Mouse (Mus musculus) stomach, embryonic 15.5 days (tissue): ENCODE measurements around the gene Tubb4b. TPM values are rescaled to one million over a fixed set of nuclear protein-coding genes. Genes with fewer than 3 reads are reported as not detected.

ENCODE experiments used
- ATAC-seq: fragments of 200-750 bp; cut with Nextera tagmentation; 2 replicates; pipeline ENCODE4 v1.8.0; 2017; ENCODE audit warnings: low read depth, moderate number of reproducible peaks, moderate TSS enrichment; ENCODE audit not compliant: insufficient read depth, low FRiP score
- H3K27ac ChIP-seq: fragments of 300-500 bp; sonication (generic); 2 replicates; pipeline ENCODE4 v1.5.1; 2015; ENCODE audit warnings: mild to moderate bottlenecking, inconsistent platforms
- H3K27me3 ChIP-seq: fragments of 300-500 bp; sonication (generic); replicated peaks from 2 replicates; pipeline ENCODE4 v1.6.1; 2015; ENCODE audit warnings: inconsistent platforms
- H3K36me3 ChIP-seq: fragments of 300-500 bp; sonication (generic); 2 replicates; pipeline ENCODE4 v1.6.1; 2015; ENCODE audit warnings: inconsistent platforms
- H3K4me1 ChIP-seq: fragments of 300-500 bp; sonication (generic); 2 replicates; pipeline ENCODE4 v1.6.1; 2015; ENCODE audit warnings: inconsistent platforms
- H3K4me2 ChIP-seq: fragments of 300-500 bp; sonication (generic); 2 replicates; pipeline ENCODE4 v1.6.1; 2015; ENCODE audit warnings: mild to moderate bottlenecking, inconsistent platforms
- H3K4me3 ChIP-seq: fragments of 300-500 bp; sonication (generic); replicated peaks from 2 replicates; pipeline ENCODE4 v1.5.1; 2015; ENCODE audit warnings: inconsistent platforms
- H3K9ac ChIP-seq: fragments of 300-500 bp; sonication (generic); 2 replicates; pipeline ENCODE4 v1.6.1; 2015; ENCODE audit warnings: inconsistent platforms
- H3K9me3 ChIP-seq: fragments of 300-500 bp; sonication (generic); 2 replicates; pipeline ENCODE4 v1.6.1; 2016; ENCODE audit warnings: inconsistent platforms
- WGBS: fragments of 180-500 bp; shearing (Covaris S2); methylation state at CpG from one replicate; pipeline ENCODE4 v1.1.7; 2015; 5-methylcytosine and 5-hydroxymethylcytosine counted together
- polyA plus RNA-seq: library from polyadenylated mRNA; unstranded; fragments of >200 nt; fragmentation: Nextera tagmentation; extraction: Ambion mirVana; gene quantifications from 2 replicates; pipeline ENCODE4 v1.2.1, GENCODE M21; 2015

The Tubb4b gene
- polyA plus RNA-seq = 607 and 620 TPM in 2 replicates

- peaks cover 16% of the 10 kb centered on the region for H3K4me1 ChIP-seq
- H3K27me3 ChIP-seq = no peaks in the 10 kb centered on the region
- peak within 1 kb of the TSS; percentile 99 for H3K27ac ChIP-seq
- WGBS = under 1% methylated on average over 17 of the region's 17 CpGs
- peak within 1 kb of the TSS; percentile 93 for H3K4me3 ChIP-seq
- peak within 1 kb of the TSS; percentile 90 for H3K4me2 ChIP-seq
- no peaks in the 10 kb centered on the region for H3K9me3 ChIP-seq
- H3K36me3 ChIP-seq = no peaks in the 10 kb centered on the region
- no peak for ATAC-seq
- H3K9ac ChIP-seq = peak within 1 kb of the TSS; percentile 92
Observed at GRCm38 (mm10) chr2:25224492-25224765, at the start of gene Tubb4b. Gene Tubb4b, minus strand, starts transcription at chr2:25224702.

GRCm38 (mm10) chr2:25273010-25273409, 48.5 kb upstream of the Tubb4b start:
- Histone ChIP-seq H3K9me3 (no peaks in the 10 kb centered on the region), H3K4me2 (peak overlapping the region; percentile 91), H3K4me3 (peak overlapping the region; percentile 96), H3K4me1 (peaks cover 28% of the 10 kb centered on the region), H3K27me3 (no peaks in the 10 kb centered on the region), H3K9ac (peak overlapping the region; percentile 84), H3K36me3 (peaks cover 54% of the 10 kb centered on the region), H3K27ac (peak overlapping the region; percentile 55)
- WGBS = 34% methylated on average over 16 of the region's 16 CpGs
- ATAC-seq = no peak

- Histone ChIP-seq H3K4me2 (peak overlapping the region; percentile 91), H3K27ac (peak overlapping the region; percentile 55), H3K4me1 (peaks cover 30% of the 10 kb centered on the region), H3K9me3 (no peaks in the 10 kb centered on the region), H3K9ac (peak overlapping the region; percentile 84), H3K36me3 (peaks cover 49% of the 10 kb centered on the region), H3K4me3 (peak overlapping the region; percentile 96), H3K27me3 (no peaks in the 10 kb centered on the region)
- ATAC-seq = peak; percentile 27; the same call in 1 of the 2 replicates
- WGBS = 0% methylated on average over 29 of the region's 29 CpGs
Observed at GRCm38 (mm10) chr2:25272515-25272914, 48.0 kb upstream of the Tubb4b start.

- Histone ChIP-seq H3K27me3 (no peaks in the 10 kb centered on the region), H3K9ac (peak within 1 kb of the TSS; percentile 84), H3K4me1 (peaks cover 36% of the 10 kb centered on the region), H3K27ac (peak within 1 kb of the TSS; percentile 92), H3K4me3 (peak within 1 kb of the TSS; percentile 96), H3K36me3 (peaks cover 46% of the 10 kb centered on the region), H3K4me2 (peak within 1 kb of the TSS; percentile 91), H3K9me3 (no peaks in the 10 kb centered on the region)
- peak; percentile 96 for ATAC-seq
- WGBS = under 1% methylated on average over 53 of the region's 55 CpGs
Observed at GRCm38 (mm10) chr2:25271827-25272511, 47.5 kb upstream of the Tubb4b start, which contains the start of the genes Ssna1 and Anapc2. Gene Ssna1, minus strand, starts transcription at chr2:25272438. Gene Anapc2, plus strand, starts transcription at chr2:25272478.

GRCm38 (mm10) chr2:25267746-25268309, 43.3 kb upstream of the Tubb4b start:
- ATAC-seq = no peak
- Histone ChIP-seq H3K4me2 (peak overlapping the region; percentile 84; the same call in 1 of the 2 replicates), H3K27me3 (peaks cover 5% of the 10 kb centered on the region; the same call in 1 of the 2 replicates), H3K4me1 (peaks cover 58% of the 10 kb centered on the region), H3K9ac (no peak overlapping the region), H3K36me3 (peaks cover 17% of the 10 kb centered on the region; the same call in 1 of the 2 replicates), H3K4me3 (no peak overlapping the region), H3K27ac (no peak overlapping the region), H3K9me3 (no peaks in the 10 kb centered on the region)
- 73% methylated on average over 4 of the region's 4 CpGs for WGBS

GRCm38 (mm10) chr2:25267241-25267640, 42.7 kb upstream of the Tubb4b start:
- H3K4me1 ChIP-seq = peaks cover 57% of the 10 kb centered on the region
- H3K36me3 ChIP-seq = peaks cover 17% of the 10 kb centered on the region; the same call in 1 of the 2 replicates
- peak overlapping the region; percentile 84 for H3K4me2 ChIP-seq
- H3K27ac ChIP-seq = peak overlapping the region; percentile 86
- H3K27me3 ChIP-seq = peaks cover 5% of the 10 kb centered on the region; the same call in 1 of the 2 replicates
- no peak overlapping the region; the same call in 1 of the 2 replicates for H3K4me3 ChIP-seq
- no peak overlapping the region for H3K9ac ChIP-seq
- no peak for ATAC-seq
- no peaks in the 10 kb centered on the region for H3K9me3 ChIP-seq

- H3K4me2 ChIP-seq = peak overlapping the region; percentile 84
- H3K27me3 ChIP-seq = peaks cover 5% of the 10 kb centered on the region; the same call in 1 of the 2 replicates
- no peaks in the 10 kb centered on the region for H3K9me3 ChIP-seq
- no peak overlapping the region for H3K9ac ChIP-seq
- H3K4me1 ChIP-seq = peaks cover 56% of the 10 kb centered on the region
- H3K36me3 ChIP-seq = peaks cover 17% of the 10 kb centered on the region; the same call in 1 of the 2 replicates
- no peak for ATAC-seq
- peak overlapping the region; percentile 86 for H3K27ac ChIP-seq
- H3K4me3 ChIP-seq = peak overlapping the region; percentile 74; the same call in 1 of the 2 replicates
- 23% methylated on average over 2 of the region's 2 CpGs for WGBS
Observed at GRCm38 (mm10) chr2:25266720-25267119, 42.2 kb upstream of the Tubb4b start.

GRCm38 (mm10) chr2:25265897-25266656, 41.6 kb upstream of the Tubb4b start:
- Histone ChIP-seq H3K9me3 (no peaks in the 10 kb centered on the region), H3K27me3 (peaks cover 5% of the 10 kb centered on the region; the same call in 1 of the 2 replicates), H3K4me3 (peak overlapping the region; percentile 74; the same call in 1 of the 2 replicates), H3K27ac (peak overlapping the region; percentile 86), H3K4me2 (peak overlapping the region; percentile 84), H3K36me3 (peaks cover 17% of the 10 kb centered on the region; the same call in 1 of the 2 replicates), H3K9ac (no peak overlapping the region), H3K4me1 (peaks cover 50% of the 10 kb centered on the region)
- ATAC-seq = no peak
- WGBS = 54% methylated on average over 6 of the region's 6 CpGs

GRCm38 (mm10) chr2:25264851-25265250, 40.3 kb upstream of the Tubb4b start:
- Histone ChIP-seq H3K27ac (no peak overlapping the region), H3K27me3 (peaks cover 5% of the 10 kb centered on the region; the same call in 1 of the 2 replicates), H3K9ac (no peak overlapping the region), H3K9me3 (no peaks in the 10 kb centered on the region), H3K36me3 (peaks cover 9% of the 10 kb centered on the region; the same call in 1 of the 2 replicates), H3K4me2 (peak overlapping the region; percentile 84), H3K4me3 (peak overlapping the region; percentile 74), H3K4me1 (peaks cover 41% of the 10 kb centered on the region)
- ATAC-seq = no peak
- WGBS = 78% methylated on average over 3 of the region's 3 CpGs

- no peak overlapping the region for H3K27ac ChIP-seq
- peaks cover 4% of the 10 kb centered on the region; the same call in 1 of the 2 replicates for H3K36me3 ChIP-seq
- H3K9ac ChIP-seq = no peak overlapping the region
Observed at GRCm38 (mm10) chr2:25264286-25264660, 39.8 kb upstream of the Tubb4b start.

GRCm38 (mm10) chr2:25263623-25264285, 39.3 kb upstream of the Tubb4b start:
- H3K27me3 ChIP-seq = peaks cover 5% of the 10 kb centered on the region; the same call in 1 of the 2 replicates
- peaks cover 41% of the 10 kb centered on the region for H3K4me1 ChIP-seq
- H3K4me3 ChIP-seq = peak overlapping the region; percentile 74
- ATAC-seq = no peak
- H3K4me2 ChIP-seq = peak overlapping the region; percentile 84
- H3K9ac ChIP-seq = peak overlapping the region; percentile 27; the same call in 1 of the 2 replicates
- WGBS = 24% methylated on average over 12 of the region's 12 CpGs
- no peaks in the 10 kb centered on the region for H3K36me3 ChIP-seq
- no peaks in the 10 kb centered on the region for H3K9me3 ChIP-seq
- H3K27ac ChIP-seq = no peak overlapping the region

More at GRCm38 (mm10) chr2:25264286-25264660, 39.8 kb upstream of the Tubb4b start:
- peaks cover 41% of the 10 kb centered on the region for H3K4me1 ChIP-seq
- no peak for ATAC-seq
- H3K4me3 ChIP-seq = peak overlapping the region; percentile 74
- WGBS = 76% methylated on average over 5 of the region's 5 CpGs
- peak overlapping the region; percentile 84 for H3K4me2 ChIP-seq
- no peaks in the 10 kb centered on the region for H3K9me3 ChIP-seq
- peaks cover 5% of the 10 kb centered on the region; the same call in 1 of the 2 replicates for H3K27me3 ChIP-seq
